Mouse (Mus musculus): ENCODE results near the gene Opcml.

The Opcml gene

DNA sequence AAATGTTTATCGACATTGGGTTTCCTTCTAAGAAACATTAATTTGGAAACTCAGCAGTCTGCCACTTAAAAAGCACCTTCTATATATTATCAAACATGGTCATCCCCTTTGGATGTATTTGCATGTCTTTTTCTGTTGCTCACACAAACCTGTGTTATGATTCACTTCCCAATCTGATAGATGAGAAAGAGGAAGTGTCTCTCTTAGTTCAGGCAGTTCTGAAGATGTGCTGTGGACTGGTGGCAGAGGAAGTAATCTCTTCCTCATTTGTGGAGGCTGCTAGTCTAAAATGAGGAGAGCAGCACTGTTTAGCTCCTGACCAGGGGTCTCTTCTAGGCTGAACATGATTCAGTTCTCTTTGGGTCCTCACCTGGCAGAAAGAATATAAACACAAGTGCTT is 831.4 kb downstream of the Opcml start:
- DNase-seq (ENCODE audit: low read depth): no peak

DNA sequence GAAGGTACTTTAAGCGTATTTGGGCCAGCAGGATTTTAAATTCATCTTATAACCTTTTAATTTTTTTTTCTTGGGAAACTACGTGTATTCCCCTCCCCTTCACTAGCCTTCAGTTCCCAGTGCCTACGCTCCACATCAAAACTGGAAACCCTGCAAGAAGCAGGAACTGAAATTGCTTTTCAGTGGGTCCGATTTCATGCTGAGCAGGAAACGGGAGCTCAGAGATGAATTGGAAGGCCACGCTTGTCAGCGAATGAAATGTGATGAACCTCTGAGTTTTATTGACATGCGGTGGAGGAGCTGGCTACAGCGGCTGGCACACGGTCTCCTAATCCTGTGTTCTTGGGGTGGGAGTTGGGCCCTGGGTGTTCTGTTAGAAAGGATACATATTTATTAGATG is 834.3 kb downstream of the Opcml start:
- no peak for DNase-seq (ENCODE audit: low read depth)

DNA sequence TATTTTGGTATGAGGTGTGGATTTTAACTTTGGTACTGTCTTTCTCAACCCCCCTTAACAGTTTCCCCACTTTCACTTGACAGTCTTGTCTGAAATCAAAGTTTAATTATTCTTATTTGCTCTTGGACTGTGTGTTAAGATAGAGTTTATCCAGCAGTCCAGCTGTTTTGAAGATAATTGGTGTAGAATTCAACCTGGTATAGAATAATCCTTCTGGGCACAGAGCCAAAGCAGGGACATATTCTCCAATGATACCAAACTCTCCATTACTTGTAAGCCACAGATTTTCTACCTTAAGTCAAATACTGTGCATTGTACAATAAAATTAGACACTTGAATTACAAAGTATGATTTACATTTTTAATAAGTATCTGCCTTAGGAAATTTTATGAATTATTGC is 852.2 kb downstream of the Opcml start:
- DNase-seq (ENCODE audit: low read depth): no peak

DNA sequence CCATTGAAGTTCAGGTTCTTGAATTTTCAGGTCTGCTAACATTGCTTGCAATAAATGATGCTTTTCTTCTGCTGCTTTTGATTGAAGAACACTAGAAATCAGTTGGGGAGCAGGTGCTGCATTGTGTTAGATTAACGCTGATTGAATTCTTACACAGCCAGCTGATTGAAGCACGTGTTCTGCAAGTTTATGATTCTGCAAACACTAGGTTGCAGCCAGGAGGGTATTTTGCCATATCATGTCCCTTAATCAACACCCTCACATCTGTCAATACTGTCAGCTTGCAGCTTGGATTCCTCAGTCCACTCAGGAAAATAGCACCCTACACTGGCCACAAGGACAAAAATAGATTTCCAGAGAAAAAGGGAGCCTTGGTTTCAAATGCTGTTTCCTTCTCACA is 853.5 kb downstream of the Opcml start:
- DNase-seq (ENCODE audit: low read depth): no peak

DNA sequence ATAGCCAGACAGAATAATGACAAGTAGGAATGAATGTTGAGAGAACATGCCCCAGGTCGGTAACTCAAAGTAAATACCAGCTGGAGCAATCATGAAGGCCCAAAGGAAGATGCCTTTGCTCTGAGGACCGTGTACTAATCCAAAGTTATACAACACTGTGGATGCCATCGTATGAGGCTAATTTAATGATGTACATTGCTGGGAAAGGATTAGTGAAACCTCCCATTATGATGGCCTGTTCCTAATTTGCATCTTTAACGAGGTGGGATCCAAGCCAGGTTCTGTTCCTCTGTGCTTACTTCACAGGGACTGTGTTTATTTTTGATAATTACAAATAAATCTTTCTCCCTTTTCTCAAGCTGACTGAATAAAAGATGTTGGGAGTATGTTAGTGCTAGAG is 859.5 kb downstream of the Opcml start:
- no peak for DNase-seq (ENCODE audit: low read depth)

DNA sequence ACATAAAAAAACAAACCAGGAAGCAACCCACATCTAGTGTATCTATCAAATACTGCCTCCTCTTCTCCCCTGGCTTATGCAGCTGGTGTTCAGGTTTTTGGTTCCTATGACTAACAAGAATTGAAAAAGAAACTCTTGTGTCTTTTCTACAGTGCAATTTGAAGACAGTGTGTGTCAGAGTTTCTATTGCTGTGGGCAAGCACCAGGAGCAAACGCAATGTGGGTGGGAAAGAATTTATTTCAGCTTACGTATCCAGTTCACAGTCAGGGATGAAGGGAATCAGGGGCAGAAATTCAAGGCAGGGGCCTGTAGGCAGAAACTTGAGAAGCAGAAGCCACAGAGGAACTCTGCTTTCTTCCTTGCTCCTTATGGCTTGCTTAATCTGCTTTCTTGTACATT is 869.4 kb downstream of the Opcml start:
- DNase-seq (ENCODE audit: low read depth): no peak

DNA sequence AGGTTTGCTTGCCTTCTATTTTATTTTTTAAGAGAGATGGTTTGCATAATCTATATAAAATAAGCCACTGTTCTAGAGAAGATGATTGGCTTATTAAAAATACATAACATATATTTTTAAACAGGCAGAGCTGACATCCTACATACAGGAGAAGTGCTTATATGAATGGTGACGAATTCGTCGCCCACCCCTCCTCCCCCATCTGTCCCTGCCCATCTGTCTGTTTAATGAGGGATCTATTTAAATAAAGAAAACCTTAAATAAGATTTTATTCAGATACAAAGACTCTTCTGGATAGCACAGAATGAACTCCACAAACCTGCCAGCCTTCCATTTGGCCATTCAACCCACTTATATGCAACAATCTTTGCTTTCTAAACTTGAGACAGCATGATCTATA is 872.3 kb downstream of the Opcml start:
- no peak for DNase-seq (ENCODE audit: low read depth)

DNA sequence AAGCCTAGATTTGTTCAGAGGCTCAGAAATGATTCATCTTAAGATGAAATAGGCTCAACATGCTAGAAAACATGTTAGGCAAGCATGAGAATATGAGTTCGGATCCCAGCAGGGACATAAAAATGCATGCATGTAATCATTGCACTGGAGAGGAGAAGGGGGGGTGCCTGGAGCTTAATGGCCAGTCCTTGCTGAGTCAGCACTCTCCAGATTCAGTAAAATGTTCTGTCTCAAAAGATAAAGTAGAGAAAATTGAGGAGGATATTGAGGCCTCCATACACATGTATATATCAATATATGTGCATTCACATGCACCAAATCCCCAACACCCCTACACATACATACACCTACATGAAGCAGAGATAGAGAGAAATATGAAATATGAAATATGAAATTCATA is 889.7 kb downstream of the Opcml start:
- no peak for DNase-seq (ENCODE audit: low read depth)

DNA sequence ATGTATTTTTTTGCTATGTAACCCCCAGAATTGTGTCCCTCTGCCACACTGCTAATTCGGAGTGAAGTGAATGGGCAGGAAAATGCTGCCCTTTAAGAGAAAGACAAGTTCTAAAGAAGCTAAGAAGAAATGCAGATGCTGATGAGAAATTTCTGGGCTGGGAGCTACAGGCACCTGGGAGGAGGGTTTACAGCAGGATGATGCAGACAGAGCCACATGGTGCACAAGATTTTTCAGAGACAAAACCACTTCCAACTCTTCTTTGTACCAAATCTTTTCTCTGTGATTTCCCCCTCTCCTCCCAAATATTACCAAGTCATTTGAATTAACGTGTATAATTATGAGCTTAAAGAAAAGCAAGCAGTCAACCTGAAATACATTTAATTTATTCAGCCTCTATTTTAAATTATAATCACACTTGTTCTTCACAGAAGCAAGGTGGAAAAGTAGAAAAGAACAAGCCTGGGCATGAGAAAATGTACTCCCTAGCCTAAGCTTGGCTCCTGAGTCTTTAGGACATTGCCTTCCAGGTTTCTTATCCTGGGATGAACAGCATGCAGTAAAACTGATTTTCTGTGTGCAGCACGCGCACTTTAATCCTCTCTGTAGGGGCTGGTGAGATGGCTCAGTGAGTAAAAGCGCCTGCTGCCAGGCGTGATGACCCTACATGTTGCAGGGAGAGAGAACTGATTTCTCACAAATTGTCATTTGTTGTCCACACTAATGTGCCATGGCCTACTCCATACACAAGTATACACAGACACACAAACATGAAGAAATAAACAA is 890.9 kb downstream of the Opcml start:
- no peak for DNase-seq (ENCODE audit: low read depth)

DNA sequence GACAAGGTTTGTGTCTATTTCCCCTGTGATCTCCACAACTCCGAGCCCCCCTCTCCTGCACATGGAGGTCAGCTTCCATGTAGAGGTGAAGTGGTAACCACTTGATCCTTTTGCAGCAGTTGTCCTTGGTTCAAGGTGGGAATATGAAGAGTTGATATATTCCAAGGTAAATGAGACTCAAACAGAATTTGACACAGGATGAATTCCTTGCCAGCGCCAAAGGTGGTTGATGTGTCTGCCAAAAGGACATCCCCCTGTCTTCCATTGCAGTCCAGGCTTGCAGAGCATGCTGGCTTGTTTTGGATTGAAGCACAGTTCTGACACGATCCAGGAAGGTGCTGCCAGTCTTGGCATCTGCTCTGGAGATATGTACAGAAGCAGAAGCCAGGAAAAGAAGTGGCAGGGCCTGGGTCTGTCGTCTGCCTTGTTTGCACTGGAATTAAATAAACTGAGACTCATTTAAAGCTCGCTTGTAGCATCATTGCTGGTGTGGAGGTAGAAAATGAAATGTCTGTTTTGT is 893.4 kb downstream of the Opcml start:
- DNase-seq (ENCODE audit: low read depth): no peak

DNA sequence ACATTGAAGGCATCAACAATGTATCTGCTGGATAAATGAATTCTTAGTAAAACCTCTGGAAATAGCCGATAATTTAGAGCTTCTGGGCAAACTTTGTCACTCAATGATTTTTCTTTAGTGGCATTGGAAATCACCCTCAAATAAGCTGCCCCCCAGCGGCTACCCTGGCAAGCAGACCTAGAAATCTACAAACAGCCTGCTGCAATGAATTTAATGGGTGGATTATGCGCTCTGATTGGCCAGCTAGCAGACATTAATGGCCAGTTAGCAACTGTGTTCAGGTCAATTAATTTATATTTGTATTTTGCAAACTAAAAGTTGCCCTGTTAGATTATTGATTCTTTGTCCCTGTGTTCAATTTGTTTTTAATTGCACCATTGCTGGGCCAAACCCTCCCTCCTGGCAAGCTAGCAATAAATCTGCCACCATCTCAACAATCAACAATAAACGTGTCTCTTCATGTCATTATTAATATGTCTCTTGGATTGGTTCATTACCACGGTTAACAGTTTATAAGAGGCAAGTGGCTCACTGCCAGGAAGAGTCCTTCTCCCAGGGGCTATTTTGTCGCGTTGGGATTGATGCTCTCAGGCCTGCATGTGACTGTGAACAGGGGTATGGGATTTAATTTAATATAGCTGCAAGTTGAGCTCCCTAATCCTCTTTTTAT is 896.5 kb downstream of the Opcml start:
- DNase-seq (ENCODE audit: low read depth): no peak

DNA sequence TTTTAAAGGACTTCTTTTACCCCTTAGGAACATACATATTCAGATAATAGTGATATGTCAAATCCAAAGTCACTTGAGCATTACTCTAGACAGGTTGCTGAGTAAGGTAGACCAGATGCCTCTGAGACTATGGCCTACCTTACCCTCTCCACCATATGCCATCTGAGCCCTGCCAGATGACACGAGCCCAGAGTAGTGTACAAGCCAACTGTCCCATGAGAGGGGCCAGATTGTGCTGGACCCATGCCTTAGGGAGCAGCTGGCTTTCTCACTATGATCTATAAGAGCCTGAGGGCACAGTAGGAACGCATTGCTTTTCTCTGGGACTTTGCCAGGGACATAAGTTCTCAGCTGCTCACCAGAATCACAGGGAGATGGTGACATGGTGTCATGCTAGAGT is 899.6 kb downstream of the Opcml start:
- no peak for DNase-seq (ENCODE audit: low read depth)

DNA sequence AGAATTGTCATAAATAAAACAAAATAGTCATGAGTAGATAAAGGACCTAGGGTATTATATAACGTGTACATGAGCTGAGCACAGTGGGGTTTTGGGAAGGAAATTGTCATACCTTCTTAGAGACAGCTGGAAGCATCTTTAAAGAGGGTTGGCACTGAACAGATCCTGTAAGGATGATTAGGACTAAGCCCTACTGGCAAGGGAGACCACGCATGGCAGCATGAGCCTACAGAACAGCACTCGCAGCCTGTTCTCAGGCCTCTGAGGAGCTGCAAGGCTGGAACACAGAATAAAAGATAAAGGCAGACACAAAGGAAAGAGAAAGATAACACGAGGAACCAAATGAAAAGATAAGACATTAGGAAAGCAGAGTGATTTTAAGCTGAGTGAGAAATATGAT is 915.2 kb downstream of the Opcml start:
- DNase-seq (ENCODE audit: low read depth): no peak

DNA sequence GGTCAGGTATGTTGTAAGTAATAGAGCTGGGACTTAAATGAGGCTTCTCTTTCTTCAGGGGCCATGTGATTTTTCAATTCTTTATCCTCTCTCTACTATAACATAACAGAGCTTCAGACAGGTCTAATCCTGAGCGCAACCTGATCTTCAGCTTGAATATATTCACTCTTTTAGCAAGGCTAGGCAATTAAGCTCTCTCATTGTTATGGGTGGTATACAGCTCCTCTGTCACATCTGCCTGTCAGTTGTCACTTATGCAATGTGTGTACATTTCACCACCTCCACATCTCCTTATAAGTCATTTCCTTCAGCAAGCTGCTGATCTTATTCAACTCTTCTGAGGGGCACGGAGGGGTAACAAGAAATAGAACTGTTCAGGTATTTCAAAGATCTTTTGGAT is 924.0 kb downstream of the Opcml start:
- no peak for DNase-seq (ENCODE audit: low read depth)

DNA sequence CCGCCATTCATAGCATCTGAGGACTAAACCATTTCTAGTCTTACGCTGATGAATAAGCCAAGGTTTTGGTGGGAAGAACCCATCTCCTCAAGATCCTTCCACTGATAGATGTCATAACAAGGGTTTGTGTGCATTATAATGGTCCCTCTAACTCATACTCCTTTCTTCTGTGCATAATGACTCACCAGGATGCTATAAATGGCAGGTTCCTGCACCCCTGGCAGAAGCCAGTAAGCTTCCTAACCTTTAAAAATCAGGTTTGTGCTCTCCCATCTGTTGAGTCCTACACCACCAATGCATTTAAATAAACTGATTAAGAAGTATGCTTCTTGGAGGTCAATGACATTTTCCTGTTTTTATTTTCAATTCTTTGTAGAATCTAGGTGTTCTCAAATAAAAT is 929.6 kb downstream of the Opcml start:
- DNase-seq (ENCODE audit: low read depth): no peak

DNA sequence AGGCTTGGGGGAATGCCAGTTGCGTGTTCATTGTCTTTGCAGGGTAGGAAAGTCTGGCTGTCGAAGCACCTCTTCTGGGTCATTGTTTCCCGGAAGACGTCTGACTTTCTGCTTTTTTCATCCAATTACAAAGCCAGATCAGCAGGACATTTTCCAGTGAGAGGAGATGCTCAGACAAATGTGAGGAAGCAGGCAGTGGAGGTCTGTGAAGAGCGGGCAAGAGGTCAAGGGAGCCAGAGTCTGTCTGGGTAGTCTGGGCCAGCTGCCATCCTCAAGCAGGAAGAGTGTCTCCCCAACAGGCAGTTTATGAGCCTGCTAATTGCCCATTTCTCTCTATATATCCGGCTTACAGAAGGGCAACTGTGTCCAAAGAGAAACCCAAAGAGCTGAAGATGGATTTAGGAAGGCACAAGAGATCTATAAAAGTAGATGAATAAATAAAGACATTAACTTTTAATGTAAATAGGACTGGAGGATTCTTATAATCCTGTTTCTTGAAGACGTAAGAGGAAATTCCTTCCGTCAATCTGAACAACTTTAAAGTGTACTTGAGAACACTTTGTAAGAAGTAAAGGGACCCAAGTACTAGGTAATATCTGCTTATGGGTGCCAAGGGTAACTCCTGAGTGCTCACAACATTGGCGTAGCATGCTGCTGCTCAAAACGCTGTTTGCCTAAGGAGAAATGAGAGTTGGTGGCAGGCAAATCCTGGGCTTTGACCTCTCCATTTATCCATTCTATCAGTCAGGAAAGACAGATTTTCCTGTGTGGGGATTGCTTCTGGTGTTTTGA is 941.4 kb downstream of the Opcml start:
- DNase-seq (ENCODE audit: low read depth): no peak

DNA sequence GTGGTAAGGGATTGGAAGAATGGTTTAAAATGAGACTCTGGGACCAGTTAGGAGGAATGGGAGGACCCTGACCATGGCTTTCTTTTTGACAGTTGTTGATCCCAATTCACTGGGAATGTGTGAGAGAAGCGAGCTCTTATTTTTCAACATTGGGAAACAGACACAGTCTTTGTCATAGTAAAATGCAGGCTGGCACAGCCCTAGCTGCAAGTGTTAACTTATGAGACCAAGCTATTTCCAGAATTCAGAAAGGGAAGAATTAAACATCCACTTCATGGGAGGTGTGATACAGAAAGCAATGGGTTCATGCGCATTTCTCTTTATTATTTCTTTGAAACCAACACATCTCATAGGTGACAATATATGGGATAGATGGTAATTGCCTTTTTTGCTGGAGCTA is 947.4 kb downstream of the Opcml start:
- DNase-seq (ENCODE audit: low read depth): no peak

DNA sequence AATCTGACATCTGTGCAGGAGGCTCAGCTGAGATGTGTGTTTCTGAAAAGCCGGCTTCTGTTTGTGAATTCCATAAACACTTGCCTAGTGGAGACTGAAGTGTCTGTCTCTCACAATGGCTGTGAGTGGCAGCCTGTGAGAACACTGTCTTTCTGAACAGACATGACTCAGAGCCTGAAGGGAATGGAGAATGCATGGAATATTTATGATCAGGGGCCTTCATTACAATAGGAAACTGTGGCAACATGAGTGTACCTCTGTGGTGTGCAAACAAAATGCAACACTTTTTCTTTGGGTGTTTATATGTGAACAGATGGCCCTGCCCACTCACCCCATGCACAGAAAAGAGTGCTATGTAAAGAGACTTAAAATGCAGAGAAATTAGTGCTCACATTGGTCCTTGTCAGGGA is 947.9 kb downstream of the Opcml start:
- no peak for DNase-seq (ENCODE audit: low read depth)

DNA sequence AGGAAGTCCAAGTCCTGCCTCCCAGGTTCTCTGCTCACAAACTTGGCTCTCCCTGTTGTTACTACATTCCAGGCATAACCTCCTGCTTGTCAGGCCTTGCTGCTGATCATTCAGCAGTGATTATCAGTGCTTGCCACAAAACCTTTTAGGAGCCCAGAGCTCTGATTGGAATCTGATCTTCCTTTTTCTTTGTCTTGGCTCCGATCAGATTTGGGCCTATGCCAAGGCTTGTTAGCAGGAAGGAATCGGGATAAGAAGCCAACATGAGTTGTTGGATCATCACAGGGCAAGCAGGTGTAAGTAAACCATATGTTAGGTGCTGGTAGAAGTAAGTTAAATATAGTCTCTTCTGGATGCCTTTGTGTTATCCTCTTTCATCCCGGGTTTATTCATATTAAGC is 954.2 kb downstream of the Opcml start:
- DNase-seq (ENCODE audit: low read depth): no peak

DNA sequence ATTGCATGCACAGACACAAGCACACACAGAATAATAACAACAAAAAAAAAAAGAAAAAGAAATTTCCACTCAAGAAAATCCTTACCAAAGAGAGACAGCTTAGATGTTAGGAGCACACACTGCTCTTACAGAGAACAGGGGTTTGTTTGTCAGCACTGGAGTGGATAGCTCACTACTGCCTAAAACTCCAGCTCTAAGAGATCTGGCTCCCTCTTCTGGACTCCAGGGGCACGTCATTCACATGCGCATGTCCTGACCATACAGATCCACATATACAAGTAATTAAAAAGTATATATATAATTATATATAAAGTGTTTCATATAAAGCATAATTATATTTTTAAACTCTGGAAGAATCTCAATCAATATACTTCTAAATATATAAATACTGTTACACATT is 958.3 kb downstream of the Opcml start:
- peak; percentile 3 for DNase-seq (ENCODE audit: low read depth)

DNA sequence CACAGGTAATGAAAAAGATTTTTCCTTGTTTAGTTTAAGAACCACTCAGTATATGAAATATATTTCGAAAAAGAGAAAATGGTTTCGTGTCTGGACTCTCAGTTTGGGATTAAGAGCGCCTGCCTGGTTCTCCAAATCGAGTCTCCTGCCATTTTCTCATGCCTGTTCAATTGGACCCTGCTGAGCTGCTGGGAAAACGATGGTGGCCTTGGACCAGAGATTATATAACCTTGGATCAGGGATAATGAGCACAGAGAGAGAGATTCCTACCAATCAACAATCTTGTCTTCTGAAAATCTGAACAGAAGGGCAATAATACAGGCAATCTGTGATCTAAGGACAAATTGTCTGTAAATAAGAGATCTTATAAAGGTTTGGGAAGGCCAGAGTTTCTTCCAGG is 962.3 kb downstream of the Opcml start:
- DNase-seq (ENCODE audit: low read depth): no peak

DNA sequence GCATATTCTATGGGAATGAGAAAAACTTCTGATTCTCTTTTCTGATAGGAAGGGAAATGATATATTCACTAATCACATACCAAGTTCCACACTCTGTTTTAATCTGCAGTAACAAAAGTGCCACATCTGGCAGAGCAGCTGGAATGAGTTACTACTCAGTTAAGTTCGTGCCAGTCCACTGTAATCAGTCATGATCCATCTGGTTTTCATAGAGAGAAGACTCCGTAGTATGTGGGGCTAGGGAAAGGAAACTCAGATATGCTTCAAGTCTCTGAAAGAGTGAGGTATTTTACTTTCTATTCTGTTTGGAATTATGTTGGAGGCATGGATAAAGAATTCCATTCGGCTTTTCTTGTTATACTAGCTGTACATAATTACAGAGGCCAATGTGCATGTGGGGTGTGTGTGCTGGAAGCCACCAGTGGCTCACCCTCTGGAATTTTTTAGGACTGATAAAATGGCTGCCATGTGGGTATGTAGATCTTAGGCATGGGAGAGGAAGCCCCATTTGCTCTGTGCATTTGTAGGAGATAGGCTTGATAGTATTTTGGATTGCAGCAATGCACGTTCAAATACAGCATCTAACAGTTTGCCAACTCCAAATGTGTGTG is 966.4 kb downstream of the Opcml start:
- no peak for DNase-seq (ENCODE audit: low read depth)

DNA sequence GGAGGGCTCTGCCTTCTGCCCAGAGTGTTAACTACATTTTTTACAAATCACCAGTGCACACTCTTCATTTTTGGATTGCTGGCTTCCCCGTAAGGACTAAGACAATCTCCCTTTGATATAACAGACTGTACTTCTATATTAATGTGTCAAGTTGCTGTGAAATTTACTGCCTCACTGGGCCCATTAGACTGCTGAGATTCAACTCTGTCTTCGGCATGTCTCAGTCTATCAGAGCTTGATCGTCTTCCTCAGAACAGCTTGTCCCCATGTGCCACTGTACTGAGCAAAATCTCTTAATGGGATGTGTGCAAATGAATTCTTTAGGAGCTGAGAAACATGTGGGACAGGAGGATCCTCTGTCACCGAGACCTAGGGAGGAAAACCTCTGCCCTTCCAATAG is 970.9 kb downstream of the Opcml start:
- no peak for DNase-seq (ENCODE audit: low read depth)

Measured in fibroblast of lung, adult 2 months (primary cell).